Mouse (Mus musculus) lung, postnatal 0 days (tissue): ENCODE results near the gene Plcg1. TPM values are rescaled to one million over a fixed set of nuclear protein-coding genes. Genes with fewer than 3 reads are reported as not detected.

ENCODE experiments used
- ATAC-seq: fragments of 200-750 bp; cut with Nextera tagmentation; 2 replicates; pipeline ENCODE4 v1.8.0; 2017; ENCODE audit warnings: moderate library complexity
- DNase-seq: peaks from one replicate; pipeline ENCODE4 v3.0.0-alpha.2; 2016; ENCODE audit warnings: low spot score
- H3K27ac ChIP-seq: fragments of 300-500 bp; sonication (generic); 2 replicates; pipeline ENCODE4 v1.5.1; 2014; ENCODE audit warnings: antibody characterized with exemption, mild to moderate bottlenecking, low read length, mixed read lengths
- H3K27me3 ChIP-seq: fragments of 300-500 bp; sonication (generic); replicated peaks from 2 replicates; pipeline ENCODE4 v1.6.1; 2014; ENCODE audit warnings: low read length, mixed read lengths; ENCODE audit not compliant: insufficient read depth
- H3K36me3 ChIP-seq: fragments of 300-500 bp; sonication (generic); 2 replicates; pipeline ENCODE4 v1.6.1; 2014; ENCODE audit warnings: low read length, mixed read lengths; ENCODE audit not compliant: insufficient read depth
- H3K4me1 ChIP-seq: fragments of 300-500 bp; sonication (generic); 2 replicates; pipeline ENCODE4 v1.6.1; 2014; ENCODE audit warnings: antibody characterized with exemption, low read depth, low read length, mixed read lengths; ENCODE audit not compliant: insufficient read depth
- H3K4me2 ChIP-seq: fragments of 300-500 bp; sonication (generic); replicated peaks from 2 replicates; pipeline ENCODE4 v1.6.1; 2014; ENCODE audit warnings: low read depth, mild to moderate bottlenecking, low read length, moderate library complexity, mixed read lengths
- H3K4me3 ChIP-seq: fragments of 300-500 bp; sonication (generic); 2 replicates; pipeline ENCODE4 v1.5.1; 2014; ENCODE audit warnings: low read depth, low read length
- H3K9ac ChIP-seq: fragments of 300-500 bp; sonication (generic); replicated peaks from 2 replicates; pipeline ENCODE4 v1.6.1; 2014; ENCODE audit warnings: low read depth, mild to moderate bottlenecking
- H3K9me3 ChIP-seq: fragments of 300-500 bp; sonication (generic); 2 replicates; pipeline ENCODE4 v1.6.1; 2016; ENCODE audit warnings: low read length, mixed read lengths
- CTCF ChIP-seq: IDR thresholded peaks from 2 replicates; pipeline ENCODE4 v1.5.1; 2016; ENCODE audit warnings: antibody characterized with exemption, mild to moderate bottlenecking
- EP300 ChIP-seq: IDR thresholded peaks from 2 replicates; pipeline ENCODE4 v1.6.1; 2016; ENCODE audit warnings: antibody characterized with exemption, mild to moderate bottlenecking, control low read depth
- WGBS: fragments of 180-500 bp; shearing (Covaris S2); extraction: QIAGEN DNeasy Blood & Tissue Kit; methylation state at CpG from one replicate; pipeline ENCODE4 v1.1.7; 2014; 5-methylcytosine and 5-hydroxymethylcytosine counted together
- polyA plus RNA-seq: library from polyadenylated mRNA; unstranded; fragments of >200 nt; fragmentation: Nextera tagmentation; extraction: Ambion mirVana; gene quantifications from 2 replicates; pipeline ENCODE4 v1.2.1, GENCODE M21; 2015

The Plcg1 gene
- polyA plus RNA-seq, 1 experiment from 2014 or later = 34.8 TPM

DNA sequence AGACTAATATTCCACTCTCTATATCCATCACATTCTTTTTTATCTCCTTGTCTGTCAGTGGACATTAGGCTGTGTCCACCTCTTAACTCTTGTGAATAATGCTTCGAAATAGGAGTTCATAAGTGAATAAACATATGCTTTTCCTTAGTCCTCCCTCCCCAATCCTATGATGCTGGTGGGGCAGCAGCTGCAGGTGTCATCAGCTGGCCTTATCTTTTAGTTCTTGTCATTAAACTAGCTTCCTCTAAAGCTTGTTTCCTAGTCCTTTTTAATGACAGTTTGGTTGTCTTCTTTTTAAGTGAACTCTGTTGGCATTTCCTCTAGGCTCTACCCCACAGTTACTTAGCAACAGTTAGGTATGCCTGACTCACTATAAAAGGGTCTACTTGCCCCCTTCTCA, 57.9 kb downstream of the Plcg1 start:
- Histone ChIP-seq H3K36me3 (no peaks in the 10 kb centered on the region), H3K4me1 (no peaks in the 10 kb centered on the region), H3K4me2 (no peak overlapping the region), H3K27me3 (no peaks in the 10 kb centered on the region), H3K4me3 (no peak overlapping the region), H3K9ac (no peak overlapping the region), H3K9me3 (no peaks in the 10 kb centered on the region), H3K27ac (no peak overlapping the region)
- TF ChIP-seq CTCF (no peak), EP300 (no peak)
- ATAC-seq (no peak), DNase-seq (no peak)
- 76% methylated on average over 1 of the region's 1 CpGs for WGBS

DNA sequence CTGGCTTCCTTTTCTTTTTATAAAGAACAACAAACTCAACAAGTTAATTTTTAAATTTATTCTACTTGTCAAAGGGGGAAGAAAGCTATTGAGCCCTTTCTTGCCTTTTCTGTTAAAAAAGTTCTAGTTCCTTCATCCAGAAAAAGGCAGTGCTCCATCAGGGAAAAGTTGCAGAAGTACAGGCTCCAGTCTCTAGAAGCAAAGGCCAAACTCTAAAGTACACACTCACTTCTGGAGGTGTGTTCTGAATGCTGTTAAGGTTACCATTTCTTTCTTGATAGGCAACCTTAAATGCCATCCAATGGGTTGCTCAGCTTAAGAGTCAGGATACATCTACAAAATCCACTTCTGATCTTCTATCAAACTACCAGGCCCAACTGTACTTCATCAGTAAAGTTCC, 58.6 kb downstream of the Plcg1 start:
- ATAC-seq = no peak
- no peak for DNase-seq
- Histone ChIP-seq H3K9me3 (no peaks in the 10 kb centered on the region), H3K9ac (no peak overlapping the region), H3K27me3 (no peaks in the 10 kb centered on the region), H3K27ac (no peak overlapping the region), H3K4me2 (no peak overlapping the region), H3K36me3 (no peaks in the 10 kb centered on the region), H3K4me3 (no peak overlapping the region), H3K4me1 (no peaks in the 10 kb centered on the region)
- no peak for TF ChIP-seq EP300
- TF ChIP-seq CTCF = no peak

DNA sequence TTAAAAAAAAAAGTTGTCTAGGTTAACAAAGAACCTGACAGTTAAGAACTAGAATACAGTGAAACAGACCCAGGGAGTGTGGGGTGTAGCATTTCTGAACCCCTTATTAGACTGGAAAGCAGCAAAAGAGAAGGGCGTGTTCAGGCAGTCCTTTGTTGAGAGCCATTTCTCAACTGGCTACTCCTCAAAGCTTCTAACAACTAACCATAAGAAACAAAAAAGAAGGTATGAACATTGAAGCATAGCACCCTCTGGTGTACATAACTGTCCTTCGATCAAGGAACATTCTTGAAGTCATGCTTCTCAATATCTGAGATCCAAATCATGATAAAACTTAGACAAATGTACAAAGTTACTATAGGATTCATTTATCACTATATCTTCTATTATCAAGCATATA, 62.0 kb downstream of the Plcg1 start:
- DNase-seq (peak; percentile 61), ATAC-seq (0 out of 2 replicates have a peak, but pooled peaks have one; percentile 12)
- H3K36me3 ChIP-seq = no peaks in the 10 kb centered on the region
- H3K4me1 ChIP-seq = peaks cover 4% of the 10 kb centered on the region; the same call in 1 of the 2 replicates
- no peak overlapping the region for H3K4me3 ChIP-seq
- TF ChIP-seq CTCF (peak; percentile 63), EP300 (no peak)
- H3K27me3 ChIP-seq = no peaks in the 10 kb centered on the region
- WGBS = 58% methylated on average over 2 of the region's 2 CpGs
- H3K4me2 ChIP-seq = no peak overlapping the region
- no peaks in the 10 kb centered on the region for H3K9me3 ChIP-seq
- H3K9ac ChIP-seq = no peak overlapping the region
- H3K27ac ChIP-seq = no peak overlapping the region

DNA sequence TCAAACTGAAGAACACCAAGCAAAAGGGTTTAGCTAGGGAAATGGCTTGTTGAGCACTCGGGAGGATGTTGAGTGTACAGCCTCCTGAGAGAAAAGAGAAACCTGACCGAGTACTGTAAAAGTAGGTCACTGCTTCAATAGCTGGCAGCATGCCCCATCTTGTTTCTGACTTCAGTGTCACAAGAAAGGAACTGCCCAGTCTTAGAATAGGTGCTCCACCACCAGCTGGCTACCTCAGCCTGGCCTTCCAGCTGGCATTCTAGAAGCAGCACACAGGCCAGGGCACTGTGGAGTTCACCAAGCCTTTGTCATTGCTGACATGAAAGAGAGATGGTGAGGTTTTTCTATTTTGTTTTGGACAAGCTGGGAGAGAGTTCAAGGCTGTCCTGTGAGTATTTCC, 65.9 kb downstream of the Plcg1 start:
- H3K27ac ChIP-seq = peak overlapping the region; percentile 60
- H3K9ac ChIP-seq = no peak overlapping the region
- H3K4me1 ChIP-seq = peaks cover 4% of the 10 kb centered on the region; the same call in 1 of the 2 replicates
- no peaks in the 10 kb centered on the region for H3K27me3 ChIP-seq
- DNase-seq = peak; percentile 75
- ATAC-seq = peak; percentile 42
- H3K4me2 ChIP-seq = no peak overlapping the region
- H3K9me3 ChIP-seq = no peaks in the 10 kb centered on the region
- 36% methylated on average over 2 of the region's 2 CpGs for WGBS
- H3K36me3 ChIP-seq = no peaks in the 10 kb centered on the region
- H3K4me3 ChIP-seq = no peak overlapping the region
- no peak for TF ChIP-seq CTCF
- no peak for TF ChIP-seq EP300

DNA sequence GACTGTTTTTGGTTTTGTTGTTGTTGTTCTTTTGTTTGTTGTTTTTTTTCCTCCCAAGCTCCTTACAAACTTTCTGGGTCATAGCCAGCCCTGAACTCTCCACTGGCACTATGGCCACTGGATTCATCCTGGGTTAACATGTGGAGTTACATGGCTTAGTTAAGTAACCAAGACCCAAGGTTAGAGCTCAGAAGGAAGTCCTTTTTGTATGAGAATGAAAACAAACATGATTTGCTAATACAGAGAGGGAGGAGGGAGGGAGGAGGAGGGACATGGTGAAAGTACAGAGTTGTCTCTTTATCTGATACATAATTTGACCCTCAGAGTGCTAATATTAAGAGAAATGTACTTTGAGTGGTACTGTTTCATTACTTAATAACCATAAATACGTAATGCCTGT, 67.1 kb downstream of the Plcg1 start:
- no peaks in the 10 kb centered on the region for H3K36me3 ChIP-seq
- no peak overlapping the region for H3K4me3 ChIP-seq
- H3K4me1 ChIP-seq = peaks cover 4% of the 10 kb centered on the region; the same call in 1 of the 2 replicates
- WGBS = 77% methylated on average over 1 of the region's 1 CpGs
- no peaks in the 10 kb centered on the region for H3K27me3 ChIP-seq
- H3K4me2 ChIP-seq = no peak overlapping the region
- no peak for TF ChIP-seq CTCF
- peak; percentile 30; the same call in 1 of the 2 replicates for TF ChIP-seq EP300
- no peak overlapping the region for H3K27ac ChIP-seq
- H3K9me3 ChIP-seq = no peaks in the 10 kb centered on the region
- H3K9ac ChIP-seq = no peak overlapping the region
- peak; percentile 69; the same call in 1 of the 2 replicates for ATAC-seq
- peak; percentile 67 for DNase-seq

DNA sequence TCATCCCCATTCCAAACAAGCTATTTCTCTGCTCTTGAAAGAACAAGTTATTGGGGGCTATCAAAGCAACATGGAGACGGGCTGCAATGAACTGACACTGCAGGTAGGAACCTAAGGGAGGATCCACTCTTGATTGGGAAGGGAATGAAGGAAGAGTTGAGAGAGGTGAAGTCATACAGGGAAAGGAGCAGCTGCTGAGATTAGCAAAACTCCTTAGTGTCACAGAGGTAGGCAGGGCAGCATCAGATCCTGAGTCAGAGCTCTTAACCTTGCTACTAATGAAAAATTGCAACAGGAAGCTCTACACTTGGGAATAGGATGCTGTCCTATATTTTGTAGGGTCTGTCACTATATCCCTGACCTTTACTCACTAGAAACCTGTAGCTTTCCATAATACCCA, 69.9 kb downstream of the Plcg1 start:
- WGBS = 98% methylated on average over 1 of the region's 1 CpGs
- no peak for DNase-seq
- H3K27me3 ChIP-seq = no peaks in the 10 kb centered on the region
- no peak overlapping the region for H3K4me2 ChIP-seq
- no peak overlapping the region for H3K9ac ChIP-seq
- TF ChIP-seq EP300 (no peak), CTCF (no peak)
- H3K27ac ChIP-seq = no peak overlapping the region
- H3K36me3 ChIP-seq = no peaks in the 10 kb centered on the region
- H3K4me1 ChIP-seq = peaks cover 13% of the 10 kb centered on the region; the same call in 1 of the 2 replicates
- H3K4me3 ChIP-seq = no peak overlapping the region
- H3K9me3 ChIP-seq = no peaks in the 10 kb centered on the region
- no peak for ATAC-seq

DNA sequence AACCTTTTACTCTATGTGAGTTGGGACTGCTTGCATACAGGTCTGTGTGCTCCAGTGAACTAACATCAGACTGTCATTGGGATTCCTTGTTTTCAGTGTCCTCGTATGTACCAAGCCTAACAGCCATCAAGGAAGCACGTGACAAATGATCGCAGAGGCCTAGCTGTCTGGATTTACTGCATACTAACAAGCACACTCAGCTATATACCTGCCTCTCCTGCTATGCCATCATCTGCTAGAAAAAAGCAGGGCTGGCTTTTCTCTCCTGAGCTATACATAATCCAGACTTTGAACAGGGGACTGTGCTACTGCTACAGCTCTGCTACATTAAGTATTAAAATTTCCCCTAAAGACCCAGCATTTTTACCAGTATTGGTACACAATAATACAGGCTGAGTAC, 71.2 kb downstream of the Plcg1 start:
- ATAC-seq = no peak
- Histone ChIP-seq H3K4me3 (no peak overlapping the region), H3K27me3 (no peaks in the 10 kb centered on the region), H3K9me3 (no peaks in the 10 kb centered on the region), H3K27ac (no peak overlapping the region), H3K9ac (no peak overlapping the region), H3K4me2 (no peak overlapping the region), H3K36me3 (no peaks in the 10 kb centered on the region), H3K4me1 (peaks cover 18% of the 10 kb centered on the region; the same call in 1 of the 2 replicates)
- TF ChIP-seq CTCF = no peak
- TF ChIP-seq EP300 = no peak
- WGBS = 87% methylated on average over 3 of the region's 3 CpGs
- no peak for DNase-seq
